Mouse (Mus musculus) embryonic facial prominence, embryonic 10.5 days (tissue): Measurements from ENCODE around the gene Gm7271. TPM values are rescaled to one million over a fixed set of nuclear protein-coding genes. Genes with fewer than 3 reads are reported as not detected.

Experiments
- DNase-seq: peaks from one replicate; pipeline ENCODE4 v3.0.0-alpha.2; 2017; ENCODE audit warnings: low spot score
- H3K27ac ChIP-seq: fragments of 300-500 bp; sonication (generic); replicated peaks from 2 replicates; pipeline ENCODE4 v1.5.1; 2016; ENCODE audit warnings: mild to moderate bottlenecking
- H3K27me3 ChIP-seq: fragments of 300-500 bp; sonication (generic); replicated peaks from 2 replicates; pipeline ENCODE4 v1.6.1; 2016; ENCODE audit warnings: low read depth, mild to moderate bottlenecking; ENCODE audit not compliant: poor library complexity, severe bottlenecking
- H3K36me3 ChIP-seq: fragments of 300-500 bp; sonication (generic); replicated peaks from 2 replicates; pipeline ENCODE4 v1.6.1; 2016; ENCODE audit warnings: mild to moderate bottlenecking, moderate library complexity
- H3K4me1 ChIP-seq: fragments of 300-500 bp; sonication (generic); 2 replicates; pipeline ENCODE4 v1.6.1; 2016
- H3K4me3 ChIP-seq: fragments of 300-500 bp; sonication (generic); 2 replicates; pipeline ENCODE4 v1.5.1; 2016; ENCODE audit warnings: mild to moderate bottlenecking, moderate library complexity
- H3K9me3 ChIP-seq: fragments of 300-500 bp; sonication (generic); 2 replicates; pipeline ENCODE4 v1.6.1; 2016; ENCODE audit warnings: mild to moderate bottlenecking
- WGBS: fragments of 180-500 bp; shearing (Covaris S2); methylation state at CpG from one replicate; pipeline ENCODE4 v1.1.7; 2016; 5-methylcytosine and 5-hydroxymethylcytosine counted together
- polyA plus RNA-seq: library from polyadenylated mRNA; unstranded; fragments of >200 nt; fragmentation: Nextera tagmentation; extraction: Ambion mirVana; gene quantifications from 2 replicates; pipeline ENCODE4 v1.2.1, GENCODE M21; 2016

Gene Gm7271
- 7.2 and 8.6 TPM in 2 replicates for polyA plus RNA-seq

GRCm38 (mm10) chr5:76483811-76484210 lies at the start of gene Gm7271:
Gene Gm7271, plus strand, starts transcription at chr5:76484040.
- WGBS, result 37% methylated on average over 5 of the region's 5 CpGs

DNA sequence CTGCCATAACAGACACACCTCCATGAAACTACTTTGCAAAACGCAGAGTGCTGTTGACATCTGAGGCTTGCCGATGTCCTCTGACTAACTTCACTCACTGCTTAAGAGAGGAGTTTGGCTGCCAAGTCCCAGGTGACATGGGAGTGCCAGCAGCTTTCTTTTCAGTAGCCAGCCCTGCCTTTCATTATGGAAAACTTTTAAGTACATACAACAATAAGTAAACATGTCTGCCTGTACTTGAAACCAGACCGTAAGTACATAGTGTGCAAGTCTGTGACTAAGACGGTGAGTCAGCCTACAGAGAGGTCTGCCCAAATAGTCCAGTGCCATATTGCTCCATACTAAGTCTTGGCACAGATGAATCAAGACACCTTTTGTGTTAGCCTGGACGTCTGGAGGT lies 46.7 kb upstream of the Gm7271 start:
- H3K27me3 ChIP-seq, result no peaks in the 10 kb centered on the region
- no peaks in the 10 kb centered on the region for H3K36me3 ChIP-seq
- no peak for DNase-seq
- H3K27ac ChIP-seq, result no peak overlapping the region
- H3K9me3 ChIP-seq, result 0 out of 2 replicates have a peak, but pooled peaks cover 4% of the 10 kb centered on the region
- H3K4me3 ChIP-seq, result no peak overlapping the region
- no peaks in the 10 kb centered on the region for H3K4me1 ChIP-seq
- 87% methylated on average over 5 of the region's 5 CpGs for WGBS

More at GRCm38 (mm10) chr5:76483811-76484210, at the start of gene Gm7271:
- Histone ChIP-seq H3K9me3 (no peaks in the 10 kb centered on the region), H3K36me3 (no peaks in the 10 kb centered on the region), H3K4me1 (peaks cover 10% of the 10 kb centered on the region), H3K27me3 (no peaks in the 10 kb centered on the region), H3K4me3 (no peak within 1 kb of the TSS), H3K27ac (no peak within 1 kb of the TSS)
- peak; percentile 28 for DNase-seq

- H3K27ac ChIP-seq, result no peak overlapping the region
- WGBS, result 93% methylated on average over 8 of the region's 8 CpGs
- no peak overlapping the region for H3K4me3 ChIP-seq
These were observed 46.1 kb upstream of the Gm7271 start for GRCm38 (mm10) chr5:76437696-76438095.

DNA sequence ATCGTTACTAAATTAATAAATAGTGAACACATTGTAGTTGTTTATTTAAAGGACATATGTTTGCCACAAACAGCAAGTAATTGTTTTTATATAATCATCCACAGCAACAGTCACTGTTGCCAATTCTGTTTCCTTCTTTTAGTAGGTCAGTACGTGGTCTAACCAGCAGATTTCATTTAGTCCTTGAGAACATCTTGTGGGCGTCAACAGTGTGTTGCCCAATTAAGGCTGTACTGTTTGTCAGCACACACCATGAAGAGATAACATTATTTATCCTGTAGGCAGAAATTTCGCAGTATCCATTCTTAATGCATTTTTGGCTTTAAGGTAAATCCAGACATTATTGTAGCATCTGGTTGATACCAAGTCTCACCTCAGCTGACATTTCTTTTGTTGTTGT lies 42.4 kb upstream of the Gm7271 start:
- no peak for DNase-seq
- WGBS, result 91% methylated on average over 4 of the region's 4 CpGs
- H3K4me3 ChIP-seq, result no peak overlapping the region
- H3K9me3 ChIP-seq, result no peaks in the 10 kb centered on the region
- H3K36me3 ChIP-seq, result no peaks in the 10 kb centered on the region
- H3K27me3 ChIP-seq, result no peaks in the 10 kb centered on the region
- H3K4me1 ChIP-seq, result no peaks in the 10 kb centered on the region
- H3K27ac ChIP-seq, result no peak overlapping the region

More at GRCm38 (mm10) chr5:76437696-76438095, 46.1 kb upstream of the Gm7271 start:
- Histone ChIP-seq H3K9me3 (0 out of 2 replicates have a peak, but pooled peaks cover 4% of the 10 kb centered on the region), H3K4me1 (no peaks in the 10 kb centered on the region), H3K36me3 (no peaks in the 10 kb centered on the region), H3K27me3 (no peaks in the 10 kb centered on the region)
- no peak for DNase-seq

GRCm38 (mm10) chr5:76474931-76475330 lies 8.9 kb upstream of the Gm7271 start:
- Histone ChIP-seq H3K9me3 (no peaks in the 10 kb centered on the region), H3K36me3 (no peaks in the 10 kb centered on the region), H3K27me3 (no peaks in the 10 kb centered on the region), H3K4me3 (no peak overlapping the region), H3K4me1 (peaks cover 13% of the 10 kb centered on the region; the same call in 1 of the 2 replicates), H3K27ac (no peak overlapping the region)
- 79% methylated on average over 2 of the region's 2 CpGs for WGBS
- no peak for DNase-seq

DNA sequence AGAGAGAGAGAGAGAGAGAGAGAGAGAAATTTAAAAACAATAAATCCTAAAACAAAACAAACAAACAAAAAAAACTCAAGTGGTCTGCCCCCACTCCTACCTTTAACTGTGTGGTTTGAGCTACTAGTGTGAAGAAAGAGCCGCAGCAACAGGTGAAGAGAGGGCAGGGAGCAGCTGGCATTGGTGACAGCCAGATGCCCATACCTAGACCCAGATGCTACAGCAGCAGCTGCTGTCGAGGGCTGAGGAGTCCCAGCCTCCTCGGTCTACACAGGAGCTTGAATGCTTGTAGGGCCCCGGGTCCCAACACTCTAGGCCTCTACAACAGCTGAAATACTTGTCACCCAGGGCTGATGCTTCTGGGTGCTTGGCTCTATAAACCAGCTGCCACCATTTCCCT lies 7.0 kb upstream of the Gm7271 start:
- Histone ChIP-seq H3K27ac (no peak overlapping the region), H3K27me3 (no peaks in the 10 kb centered on the region), H3K9me3 (no peaks in the 10 kb centered on the region), H3K36me3 (no peaks in the 10 kb centered on the region), H3K4me1 (peaks cover 13% of the 10 kb centered on the region; the same call in 1 of the 2 replicates), H3K4me3 (no peak overlapping the region)
- DNase-seq, result no peak
- WGBS, result 74% methylated on average over 4 of the region's 4 CpGs

DNA sequence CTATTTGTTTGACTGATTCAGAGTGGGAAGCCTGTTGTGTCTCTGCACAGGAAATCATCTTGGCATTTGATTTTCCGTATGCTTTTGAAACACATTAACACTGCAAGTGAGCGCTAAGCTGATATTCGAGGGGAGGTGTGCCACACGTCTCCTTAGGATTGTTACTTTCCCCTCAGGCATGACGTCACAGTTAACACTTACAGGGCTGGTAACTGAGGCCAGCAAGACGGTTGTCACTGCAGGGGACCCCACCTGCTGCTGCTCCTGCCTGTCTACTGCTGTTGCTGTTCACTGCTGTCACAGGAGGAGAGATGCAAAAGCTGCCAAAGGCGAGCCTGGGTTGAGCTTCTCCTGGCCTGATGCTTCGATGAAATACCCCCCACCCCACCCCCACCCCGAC lies 6.1 kb upstream of the Gm7271 start:
- no peak overlapping the region for H3K4me3 ChIP-seq
- no peak for DNase-seq
- H3K27ac ChIP-seq, result no peak overlapping the region
- H3K27me3 ChIP-seq, result no peaks in the 10 kb centered on the region
- no peaks in the 10 kb centered on the region for H3K36me3 ChIP-seq
- WGBS, result 40% methylated on average over 9 of the region's 9 CpGs
- peaks cover 13% of the 10 kb centered on the region; the same call in 1 of the 2 replicates for H3K4me1 ChIP-seq
- H3K9me3 ChIP-seq, result no peaks in the 10 kb centered on the region

DNA sequence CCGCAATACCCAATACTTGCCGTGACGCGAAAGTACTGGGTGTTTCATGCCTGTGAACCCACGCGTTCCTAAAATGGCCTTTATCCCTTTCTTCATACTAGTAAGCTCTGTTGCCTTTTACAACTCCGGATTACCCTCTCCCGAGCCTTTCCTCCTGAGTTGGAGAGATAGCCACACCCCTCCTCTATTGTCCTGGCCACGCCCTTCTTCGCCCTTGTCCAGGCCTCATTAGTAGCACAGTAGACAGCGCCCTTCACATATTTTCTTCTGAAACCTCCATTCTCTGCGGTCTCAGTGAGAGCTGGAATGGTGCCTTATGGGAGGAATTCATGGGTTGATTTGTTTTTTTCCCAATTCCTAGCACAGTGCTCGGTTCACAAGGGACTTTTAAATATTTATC lies 11.3 kb downstream of the Gm7271 start:
- no peaks in the 10 kb centered on the region for H3K9me3 ChIP-seq
- H3K4me1 ChIP-seq, result no peaks in the 10 kb centered on the region
- H3K27me3 ChIP-seq, result no peaks in the 10 kb centered on the region
- WGBS, result 80% methylated on average over 13 of the region's 13 CpGs
- no peak for DNase-seq
- no peaks in the 10 kb centered on the region for H3K36me3 ChIP-seq
- H3K4me3 ChIP-seq, result no peak overlapping the region
- H3K27ac ChIP-seq, result no peak overlapping the region

DNA sequence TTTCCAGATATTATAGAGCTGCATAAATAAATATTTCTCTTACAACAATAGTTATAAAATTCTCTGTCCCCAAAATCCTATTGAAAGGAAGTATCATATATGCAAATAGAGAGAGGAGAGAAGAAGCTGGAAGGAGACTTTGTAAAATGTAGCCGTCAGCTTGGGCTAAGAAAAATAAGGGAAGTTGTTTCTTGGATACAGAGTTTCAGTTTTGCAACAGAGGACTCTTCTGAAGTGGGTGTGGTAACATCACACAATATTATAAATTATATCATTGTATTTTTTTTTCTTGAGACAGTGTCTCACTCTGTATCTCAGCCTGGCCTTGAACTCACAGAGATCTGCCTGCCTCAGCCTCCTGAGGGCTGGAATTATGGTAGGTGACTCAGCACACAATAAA lies 38.6 kb downstream of the Gm7271 start:
- H3K4me1 ChIP-seq, result no peaks in the 10 kb centered on the region
- 91% methylated on average over 1 of the region's 1 CpGs for WGBS
- no peaks in the 10 kb centered on the region for H3K27me3 ChIP-seq
- H3K9me3 ChIP-seq, result no peaks in the 10 kb centered on the region
- H3K27ac ChIP-seq, result no peak overlapping the region
- H3K36me3 ChIP-seq, result no peaks in the 10 kb centered on the region
- no peak overlapping the region for H3K4me3 ChIP-seq
- no peak for DNase-seq

DNA sequence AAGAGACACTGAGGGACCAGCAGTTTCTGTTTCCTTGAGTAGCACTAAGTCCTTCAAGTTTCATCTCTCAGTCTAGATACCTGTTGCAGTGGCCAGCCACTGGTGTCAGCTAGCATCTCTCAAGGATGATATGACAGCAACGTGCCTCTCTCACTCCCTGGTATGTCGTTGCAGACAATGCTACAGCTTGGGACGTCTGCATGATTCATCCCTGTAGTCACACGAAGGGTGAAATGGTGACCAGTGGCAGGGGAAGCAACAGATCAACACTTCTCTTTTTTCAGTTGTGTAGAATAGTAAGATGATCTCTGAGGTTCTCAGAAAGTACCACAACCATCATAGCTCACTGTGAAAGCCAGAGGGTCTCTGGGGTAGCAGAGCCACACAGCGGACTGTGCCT lies 40.8 kb downstream of the Gm7271 start:
- WGBS, result 76% methylated on average over 5 of the region's 5 CpGs
- H3K4me3 ChIP-seq, result no peak overlapping the region

DNA sequence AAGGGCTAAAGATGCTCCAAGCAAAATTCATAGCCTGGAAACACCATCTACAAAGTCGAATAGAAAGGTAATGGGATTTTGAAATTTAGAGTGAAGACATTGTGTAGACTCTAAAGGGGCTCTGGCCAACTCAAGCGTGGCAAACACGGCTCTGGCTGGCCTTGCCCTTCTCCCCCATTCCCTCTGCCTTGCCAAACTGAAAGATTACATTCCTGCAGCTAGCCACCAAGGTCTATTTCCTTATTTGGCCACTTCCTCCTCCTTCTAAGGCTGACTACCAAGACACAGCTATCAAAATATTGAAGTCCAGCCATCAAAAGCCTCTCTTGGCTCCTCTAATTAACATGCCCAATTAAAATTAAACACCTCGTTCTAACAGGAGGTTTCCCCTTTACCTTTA lies 41.2 kb downstream of the Gm7271 start:
- WGBS, result 59% methylated on average over 4 of the region's 4 CpGs
- Histone ChIP-seq H3K27me3 (no peaks in the 10 kb centered on the region), H3K36me3 (no peaks in the 10 kb centered on the region), H3K9me3 (no peaks in the 10 kb centered on the region), H3K4me1 (peaks cover 4% of the 10 kb centered on the region), H3K4me3 (no peak overlapping the region), H3K27ac (no peak overlapping the region)
- no peak for DNase-seq

More for the DNA sequence above, 40.8 kb downstream of the Gm7271 start:
- H3K27me3 ChIP-seq, result no peaks in the 10 kb centered on the region
- no peak overlapping the region for H3K27ac ChIP-seq
- H3K4me1 ChIP-seq, result no peaks in the 10 kb centered on the region; the same call in 1 of the 2 replicates
- H3K9me3 ChIP-seq, result no peaks in the 10 kb centered on the region
- no peaks in the 10 kb centered on the region for H3K36me3 ChIP-seq
- no peak for DNase-seq

DNA sequence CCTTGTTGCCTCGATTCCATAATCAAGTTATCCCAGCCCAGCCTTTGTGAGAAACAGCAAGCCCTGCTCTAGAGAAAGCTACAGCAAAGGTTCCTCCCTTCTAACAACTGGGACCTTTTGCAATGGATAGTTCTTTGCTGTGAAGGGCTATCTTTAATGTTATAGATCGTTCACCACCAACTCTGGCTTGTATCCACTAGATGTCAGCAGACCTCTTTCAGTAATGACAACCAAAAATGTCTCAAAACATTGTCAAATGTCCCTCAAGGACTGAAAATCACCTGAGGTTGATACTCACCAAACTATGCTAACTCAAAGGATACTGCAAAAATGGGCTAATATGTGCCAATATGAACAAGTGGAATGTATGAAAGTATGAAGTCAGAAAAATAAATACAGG lies 42.0 kb downstream of the Gm7271 start:
- Histone ChIP-seq H3K27me3 (no peaks in the 10 kb centered on the region), H3K36me3 (no peaks in the 10 kb centered on the region), H3K4me1 (peaks cover 12% of the 10 kb centered on the region), H3K9me3 (no peaks in the 10 kb centered on the region), H3K27ac (no peak overlapping the region), H3K4me3 (no peak overlapping the region)
- WGBS, result 60% methylated on average over 2 of the region's 2 CpGs
- DNase-seq, result no peak

- WGBS, result under 1% methylated on average over 39 of the region's 39 CpGs
- Histone ChIP-seq H3K27ac (peak within 1 kb of the TSS; percentile 86), H3K4me1 (peaks cover 12% of the 10 kb centered on the region), H3K9me3 (no peaks in the 10 kb centered on the region), H3K36me3 (peaks cover 5% of the 10 kb centered on the region; the same call in 1 of the 2 replicates), H3K4me3 (peak within 1 kb of the TSS; percentile 97), H3K27me3 (no peaks in the 10 kb centered on the region)
- peak; percentile 96 for DNase-seq
These were observed 45.3 kb downstream of the Gm7271 start, which contains the start of gene Exoc1 for GRCm38 (mm10) chr5:76529040-76529703. Gene Exoc1, plus strand, starts transcription at chr5:76529311.
